Mouse (Mus musculus): ENCODE results near the gene AC124502.3.

- TF ChIP-seq CTCF (IDR thresholded peaks at IDR 0.05; ENCODE audit: low read depth): peak; percentile 59
- TF ChIP-seq EP300 (IDR thresholded peaks at IDR 0.05; ENCODE audit: low read depth): no peak
Measured at GRCm38 (mm10) chr19:5014961-5015398, 23.7 kb upstream of the AC124502.3 start.

All from liver, embryonic 14.5 days (tissue).